Mouse (Mus musculus): ENCODE data around the gene Pih1d3.

GRCm38 (mm10) chr1:31195633-31196032 is 27.0 kb upstream of the Pih1d3 start:
- no peak for TF ChIP-seq POLR2A (IDR thresholded peaks at IDR 0.05; ENCODE audit: low read depth, low read length)
- no peak for TF ChIP-seq CTCF (IDR thresholded peaks at IDR 0.05; ENCODE audit: extremely low read depth, insufficient read depth, insufficient read length, insufficient replicate concordance)

Data from spleen, adult 2 months (tissue).